Mouse (Mus musculus): Measurements from ENCODE around the gene Stk17b. TPM values are rescaled to one million over a fixed set of nuclear protein-coding genes. Genes with fewer than 3 reads are reported as not detected.

Stk17b gene
- total RNA-seq (2015; ENCODE audit: low replicate concordance) = 62.7 and 91.0 TPM in 2 replicates
- total RNA-seq (2017; ENCODE audit: low replicate concordance) = 52.5 and 61.0 TPM in 2 replicates

GRCm38 (mm10) chr1:53784721-53785418, at the start of gene Stk17b:
TSS of gene Stk17b (minus strand) at chr1:53785224.
- peak; percentile 91 for ATAC-seq (replicated peaks; ENCODE audit: low FRiP score, poor library complexity, severe bottlenecking)

GRCm38 (mm10) chr1:53830286-53830685, 45.3 kb upstream of the Stk17b start:
- no peak for ATAC-seq (replicated peaks; ENCODE audit: low FRiP score, poor library complexity, severe bottlenecking)

- ATAC-seq (replicated peaks; ENCODE audit: low FRiP score, poor library complexity, severe bottlenecking) = no peak
Measured at GRCm38 (mm10) chr1:53829089-53829488, 44.1 kb upstream of the Stk17b start.

GRCm38 (mm10) chr1:53824446-53825337, 39.7 kb upstream of the Stk17b start:
- no peak for ATAC-seq (replicated peaks; ENCODE audit: low FRiP score, poor library complexity, severe bottlenecking)

GRCm38 (mm10) chr1:53823687-53824445, 38.8 kb upstream of the Stk17b start:
- ATAC-seq (replicated peaks; ENCODE audit: low FRiP score, poor library complexity, severe bottlenecking) = no peak

- no peak for ATAC-seq (replicated peaks; ENCODE audit: low FRiP score, poor library complexity, severe bottlenecking)
Measured at GRCm38 (mm10) chr1:53821983-53822382, 37.0 kb upstream of the Stk17b start.

GRCm38 (mm10) chr1:53820041-53820632, 35.1 kb upstream of the Stk17b start:
- ATAC-seq (replicated peaks; ENCODE audit: low FRiP score, poor library complexity, severe bottlenecking) = no peak

- no peak for ATAC-seq (replicated peaks; ENCODE audit: low FRiP score, poor library complexity, severe bottlenecking)
Measured at GRCm38 (mm10) chr1:53818072-53818862, 33.2 kb upstream of the Stk17b start.

GRCm38 (mm10) chr1:53816353-53816752, 31.3 kb upstream of the Stk17b start:
- no peak for ATAC-seq (replicated peaks; ENCODE audit: low FRiP score, poor library complexity, severe bottlenecking)

- no peak for ATAC-seq (replicated peaks; ENCODE audit: low FRiP score, poor library complexity, severe bottlenecking)
Measured at GRCm38 (mm10) chr1:53814077-53814705, 29.2 kb upstream of the Stk17b start.

- no peak for ATAC-seq (replicated peaks; ENCODE audit: low FRiP score, poor library complexity, severe bottlenecking)
Measured at GRCm38 (mm10) chr1:53811919-53812318, 26.9 kb upstream of the Stk17b start.

GRCm38 (mm10) chr1:53808229-53808628, 23.2 kb upstream of the Stk17b start:
- no peak for ATAC-seq (replicated peaks; ENCODE audit: low FRiP score, poor library complexity, severe bottlenecking)

- ATAC-seq (replicated peaks; ENCODE audit: low FRiP score, poor library complexity, severe bottlenecking) = no peak
Measured at GRCm38 (mm10) chr1:53797811-53798210, 12.8 kb upstream of the Stk17b start.

GRCm38 (mm10) chr1:53797074-53797473, 12.1 kb upstream of the Stk17b start:
- ATAC-seq (replicated peaks; ENCODE audit: low FRiP score, poor library complexity, severe bottlenecking) = no peak

- ATAC-seq (replicated peaks; ENCODE audit: low FRiP score, poor library complexity, severe bottlenecking) = no peak
Measured at GRCm38 (mm10) chr1:53796271-53796670, 11.2 kb upstream of the Stk17b start.

GRCm38 (mm10) chr1:53795591-53795990, 10.6 kb upstream of the Stk17b start:
- no peak for ATAC-seq (replicated peaks; ENCODE audit: low FRiP score, poor library complexity, severe bottlenecking)

GRCm38 (mm10) chr1:53795081-53795480, 10.1 kb upstream of the Stk17b start:
- no peak for ATAC-seq (replicated peaks; ENCODE audit: low FRiP score, poor library complexity, severe bottlenecking)

- no peak for ATAC-seq (replicated peaks; ENCODE audit: low FRiP score, poor library complexity, severe bottlenecking)
Measured at GRCm38 (mm10) chr1:53794279-53794678, 9.3 kb upstream of the Stk17b start.

GRCm38 (mm10) chr1:53791343-53791742, 6.3 kb upstream of the Stk17b start:
- no peak for ATAC-seq (replicated peaks; ENCODE audit: low FRiP score, poor library complexity, severe bottlenecking)

All from erythroid progenitor cell, adult 5-6 weeks (primary cell).